Mouse (Mus musculus): ENCODE measurements around the gene Spn. TPM values are rescaled to one million over a fixed set of nuclear protein-coding genes. Genes with fewer than 3 reads are reported as not detected.
A peak's percentile ranks its signal among the peaks of the same experiment; 100 is the strongest.
"Not testable (repeated sequence)": the region's sequence is repeated elsewhere in the genome, so short reads cannot be mapped to it uniquely, and the experiment has no call there.

The Spn gene
- polyA plus RNA-seq, 1 experiment from 2014 or later: 1.3 TPM

DNA sequence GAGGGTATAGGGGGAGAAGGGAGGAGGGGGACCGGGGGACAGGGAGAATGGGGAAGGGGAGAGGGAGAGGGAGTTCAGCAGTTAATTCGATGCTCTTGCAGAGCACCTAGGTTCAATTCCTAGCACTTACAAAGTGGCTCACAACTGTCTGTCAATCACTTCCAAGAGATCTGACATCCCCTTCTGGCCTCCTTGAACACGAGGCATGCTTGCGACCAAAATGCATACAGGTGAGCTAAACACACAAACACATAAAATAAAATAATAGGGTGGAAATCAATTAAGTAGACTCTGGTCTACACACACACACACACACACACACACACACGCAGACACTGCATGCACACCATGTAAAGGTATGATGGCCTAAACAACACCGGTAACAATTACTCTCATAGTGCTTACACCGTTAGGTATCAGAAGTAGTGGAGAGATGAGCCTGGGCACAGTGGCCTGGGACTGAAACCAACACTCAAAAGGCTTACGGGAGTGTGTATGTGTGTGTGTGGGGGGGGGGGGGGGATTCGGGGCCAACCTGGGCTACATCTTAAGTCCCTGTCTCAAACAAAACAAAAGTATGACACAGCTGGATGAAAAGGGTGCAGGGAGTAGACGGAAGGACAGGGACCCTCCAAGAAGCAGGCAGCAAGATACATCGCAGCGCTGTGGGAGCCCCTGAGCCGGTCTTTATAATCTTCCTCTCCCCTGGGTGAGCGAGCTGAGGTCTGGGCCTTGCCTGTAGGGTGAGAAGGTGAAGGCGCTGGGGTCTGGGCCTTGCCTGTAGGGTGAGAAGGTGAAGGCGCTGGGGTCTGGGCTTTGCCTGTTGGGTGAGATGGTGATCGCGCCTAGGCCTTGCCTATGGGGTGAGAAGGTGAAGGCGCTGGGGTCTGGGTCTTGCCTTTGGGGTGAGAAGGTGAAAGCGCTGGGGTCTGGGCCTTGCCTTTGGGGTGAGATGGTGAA is 47.2 kb downstream of the Spn start:
- H3K27ac ChIP-seq (ENCODE audit: low read length): peak overlapping the region; percentile 18; the same call in 1 of the 2 replicates
- WGBS: 81% methylated on average over 20 of the region's 20 CpGs

DNA sequence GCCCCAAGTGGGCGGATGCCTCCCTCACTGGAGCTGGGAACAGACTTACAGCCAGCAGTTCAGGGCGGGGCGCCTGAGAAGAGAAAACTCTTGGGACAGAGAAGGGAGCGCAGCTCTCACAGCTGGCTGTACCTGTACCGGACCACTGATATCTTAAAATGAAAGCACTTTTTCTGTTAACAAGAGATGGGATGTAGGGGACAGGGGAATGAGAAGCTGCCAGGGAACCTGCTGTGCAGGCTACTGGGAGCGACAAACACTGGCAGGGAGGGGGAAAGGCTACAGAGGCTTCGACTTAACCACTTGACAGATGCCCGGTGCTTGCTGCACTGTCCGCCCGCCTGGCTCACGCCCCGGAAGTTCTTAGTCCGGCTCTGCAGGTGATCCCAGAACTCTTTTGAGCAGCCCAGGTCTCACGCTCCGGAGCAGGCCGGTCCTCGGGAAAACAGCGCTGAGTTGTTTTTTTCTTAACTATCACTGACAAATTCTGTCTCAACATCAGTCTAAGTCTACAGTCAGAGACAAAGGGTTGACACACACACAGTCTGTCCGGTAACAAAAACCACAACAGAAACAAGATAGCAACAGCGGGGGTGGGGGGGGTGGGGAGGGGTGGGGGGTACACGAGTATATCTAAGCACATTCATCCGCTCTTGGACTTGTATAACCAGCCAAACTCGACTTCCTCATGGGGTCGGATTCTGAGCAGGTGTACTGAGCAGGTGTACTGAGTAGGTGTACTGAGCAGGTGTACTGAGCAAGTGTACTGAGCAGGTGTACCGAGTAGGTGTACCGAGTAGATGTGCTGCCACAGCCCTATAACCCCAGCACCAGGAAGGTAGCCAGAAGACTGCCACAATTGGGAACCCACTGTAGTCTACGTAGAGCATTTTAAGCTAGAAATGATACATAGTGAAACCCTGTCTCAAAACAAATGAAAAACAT is 48.5 kb downstream of the Spn start:
- ATAC-seq (ENCODE audit: insufficient read depth, low FRiP score): peak; percentile 20; the same call in 1 of the 2 replicates
- H3K9ac ChIP-seq (ENCODE audit: low read length): peak overlapping the region; percentile 54

More for the DNA sequence above, 47.2 kb downstream of the Spn start:
- H3K9me3 ChIP-seq (replicated peaks; ENCODE audit: control insufficient read depth, low read length): no peaks in the 10 kb centered on the region
- H3K4me3 ChIP-seq (replicated peaks; ENCODE audit: low read length): no peak overlapping the region
- H3K27me3 ChIP-seq (ENCODE audit: control insufficient read depth, insufficient read depth, low read length): no peaks in the 10 kb centered on the region
- H3K4me2 ChIP-seq (ENCODE audit: low read depth, low read length): no peak overlapping the region
- peaks cover 4% of the 10 kb centered on the region; the same call in 1 of the 2 replicates for H3K4me1 ChIP-seq (ENCODE audit: control insufficient read depth, insufficient read depth, low read length)
- H3K9ac ChIP-seq (ENCODE audit: low read length): no peak overlapping the region
- no peak for ATAC-seq (ENCODE audit: insufficient read depth, low FRiP score)
- no peaks in the 10 kb centered on the region for H3K36me3 ChIP-seq (ENCODE audit: control insufficient read depth, insufficient read depth, low read length)

DNA sequence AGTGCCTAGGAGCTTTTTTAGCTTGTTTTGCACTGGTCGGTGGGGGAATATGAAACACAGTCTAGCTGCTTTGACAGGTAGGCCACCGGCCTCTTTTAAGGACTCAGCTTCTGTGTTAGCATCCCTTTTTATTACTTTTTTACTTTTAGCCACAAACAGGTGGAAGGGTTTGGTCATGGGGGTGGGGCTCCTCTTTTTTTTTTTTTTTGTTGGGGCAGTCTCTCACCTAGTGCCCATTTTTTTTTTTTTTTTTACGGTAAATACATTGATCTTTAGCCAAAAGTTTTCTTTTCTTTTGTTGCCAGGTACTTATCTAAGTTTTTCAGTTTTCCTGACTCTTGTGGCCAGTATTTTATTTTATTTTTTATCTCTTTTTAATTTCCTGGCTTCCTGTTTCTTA is 49.5 kb downstream of the Spn start:
- Histone ChIP-seq H3K9ac (ENCODE audit: low read length) (no peak overlapping the region), H3K27ac (ENCODE audit: low read length) (no peak overlapping the region), H3K9me3 (replicated peaks; ENCODE audit: control insufficient read depth, low read length) (no peaks in the 10 kb centered on the region), H3K4me2 (ENCODE audit: low read depth, low read length) (no peak overlapping the region), H3K36me3 (ENCODE audit: control insufficient read depth, insufficient read depth, low read length) (no peaks in the 10 kb centered on the region), H3K4me3 (replicated peaks; ENCODE audit: low read length) (no peak overlapping the region), H3K27me3 (ENCODE audit: control insufficient read depth, insufficient read depth, low read length) (no peaks in the 10 kb centered on the region), H3K4me1 (ENCODE audit: control insufficient read depth, insufficient read depth, low read length) (peaks cover 4% of the 10 kb centered on the region; the same call in 1 of the 2 replicates)
- 86% methylated on average over 3 of the region's 3 CpGs for WGBS
- ATAC-seq (ENCODE audit: insufficient read depth, low FRiP score): no peak

More for the DNA sequence above, 48.5 kb downstream of the Spn start:
- H3K4me3 ChIP-seq (replicated peaks; ENCODE audit: low read length): peak overlapping the region; percentile 21
- whole genome bisulfite sequencing: 19% methylated on average over 27 of the region's 27 CpGs
- H3K4me2 ChIP-seq (ENCODE audit: low read depth, low read length): peak overlapping the region; percentile 51
- no peak overlapping the region; the same call in 1 of the 2 replicates for H3K27ac ChIP-seq (ENCODE audit: low read length)
- H3K36me3 ChIP-seq (ENCODE audit: control insufficient read depth, insufficient read depth, low read length): no peaks in the 10 kb centered on the region
- H3K9me3 ChIP-seq (replicated peaks; ENCODE audit: control insufficient read depth, low read length): no peaks in the 10 kb centered on the region
- H3K4me1 ChIP-seq (ENCODE audit: control insufficient read depth, insufficient read depth, low read length): peaks cover 4% of the 10 kb centered on the region; the same call in 1 of the 2 replicates
- H3K27me3 ChIP-seq (ENCODE audit: control insufficient read depth, insufficient read depth, low read length): no peaks in the 10 kb centered on the region

DNA sequence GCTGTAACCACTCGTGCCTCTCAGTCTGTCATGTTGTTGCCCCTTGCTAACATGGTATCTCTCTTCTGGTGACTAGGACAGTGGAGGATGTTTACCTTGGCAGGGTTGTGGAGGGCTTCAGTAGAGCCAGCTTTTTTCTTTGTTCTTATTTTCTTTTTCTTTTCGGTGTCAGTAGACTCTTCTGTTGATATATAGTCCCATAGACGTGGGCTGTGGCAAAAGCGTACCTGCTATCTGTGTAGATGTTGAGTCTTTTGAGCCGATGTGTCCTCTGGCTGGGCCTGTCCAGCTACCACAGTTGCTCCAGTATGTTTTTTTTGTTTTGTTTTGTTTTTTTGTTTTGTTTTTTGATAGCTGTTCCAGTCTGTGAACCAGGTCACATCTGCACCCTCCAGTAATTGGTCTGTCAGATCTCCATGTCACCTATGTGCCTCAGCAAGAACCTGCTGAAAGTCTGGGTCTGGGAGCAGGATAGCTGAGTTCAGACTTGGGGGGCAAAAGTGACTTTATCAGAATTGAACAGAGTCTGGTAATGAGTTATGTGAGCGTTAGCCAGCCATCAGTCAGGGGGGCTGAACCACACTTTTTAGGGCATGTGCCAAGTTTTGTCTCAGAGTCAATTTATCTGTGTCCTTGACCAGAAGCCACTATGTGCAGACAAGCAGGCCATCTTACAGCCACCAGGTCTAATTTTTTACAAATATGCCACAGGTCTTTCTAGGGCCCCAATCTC is 50.2 kb downstream of the Spn start, which contains the start of gene Zg16:
TSS of gene Zg16 (minus strand) at position 51 of the 733 bp plus-strand sequence.
- H3K4me3 ChIP-seq (replicated peaks; ENCODE audit: low read length); H3K9ac ChIP-seq (ENCODE audit: low read length); H3K4me2 ChIP-seq (ENCODE audit: low read depth, low read length); H3K4me1 ChIP-seq (ENCODE audit: control insufficient read depth, insufficient read depth, low read length); H3K27me3 ChIP-seq (ENCODE audit: control insufficient read depth, insufficient read depth, low read length); ATAC-seq (ENCODE audit: insufficient read depth, low FRiP score); H3K27ac ChIP-seq (ENCODE audit: low read length); H3K9me3 ChIP-seq (replicated peaks; ENCODE audit: control insufficient read depth, low read length); H3K36me3 ChIP-seq (ENCODE audit: control insufficient read depth, insufficient read depth, low read length): not testable (repeated sequence)
- 74% methylated on average over 6 of the region's 6 CpGs for WGBS

DNA sequence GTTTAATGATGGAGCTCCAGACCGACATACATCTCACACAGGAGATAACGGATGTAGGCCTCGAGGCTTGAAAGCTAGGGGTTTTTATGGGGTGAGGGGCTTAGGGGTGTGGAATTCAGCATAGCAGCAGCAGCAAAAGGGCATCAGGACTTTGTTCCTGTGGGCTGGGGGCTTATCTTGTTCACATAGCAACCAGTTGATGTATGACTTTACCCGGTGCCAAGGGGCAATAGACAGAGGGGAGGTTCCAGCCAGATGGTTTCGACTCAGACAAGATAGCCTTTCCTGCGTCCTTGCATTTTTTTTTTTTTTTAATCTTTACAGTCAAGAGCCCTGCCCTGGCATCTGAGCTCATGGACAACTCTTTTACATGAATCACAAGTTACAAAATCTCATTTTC is 51.9 kb downstream of the Spn start:
- ATAC-seq (ENCODE audit: insufficient read depth, low FRiP score); H3K4me3 ChIP-seq (replicated peaks; ENCODE audit: low read length); H3K4me1 ChIP-seq (ENCODE audit: control insufficient read depth, insufficient read depth, low read length); H3K4me2 ChIP-seq (ENCODE audit: low read depth, low read length); H3K27ac ChIP-seq (ENCODE audit: low read length); H3K9ac ChIP-seq (ENCODE audit: low read length); H3K36me3 ChIP-seq (ENCODE audit: control insufficient read depth, insufficient read depth, low read length); H3K27me3 ChIP-seq (ENCODE audit: control insufficient read depth, insufficient read depth, low read length); H3K9me3 ChIP-seq (replicated peaks; ENCODE audit: control insufficient read depth, low read length): not testable (repeated sequence)
- 33% methylated on average over 6 of the region's 6 CpGs for WGBS

DNA sequence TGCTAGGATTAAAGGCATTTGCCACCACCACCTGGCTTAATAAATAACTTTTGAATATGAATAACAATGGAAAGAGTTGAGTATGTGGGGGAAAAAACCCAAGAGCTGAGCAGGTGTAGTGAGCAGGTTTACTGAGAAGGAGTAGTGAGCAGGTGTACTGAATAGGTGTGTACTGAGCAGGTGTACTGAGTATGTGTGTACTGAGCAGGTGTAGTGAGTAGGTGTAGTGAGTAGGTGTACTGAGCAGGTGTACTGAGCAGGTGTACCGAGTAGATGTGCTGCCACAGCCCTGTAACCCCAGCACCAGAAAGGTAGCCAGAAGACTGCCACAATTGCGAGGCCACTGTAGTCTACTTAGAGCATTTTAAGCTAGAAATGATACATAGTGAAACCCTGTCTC is 52.8 kb downstream of the Spn start:
- Histone ChIP-seq H3K4me2 (ENCODE audit: low read depth, low read length) (no peak overlapping the region), H3K36me3 (ENCODE audit: control insufficient read depth, insufficient read depth, low read length) (no peaks in the 10 kb centered on the region), H3K9me3 (replicated peaks; ENCODE audit: control insufficient read depth, low read length) (no peaks in the 10 kb centered on the region), H3K4me1 (ENCODE audit: control insufficient read depth, insufficient read depth, low read length) (peaks cover 4% of the 10 kb centered on the region; the same call in 1 of the 2 replicates), H3K9ac (ENCODE audit: low read length) (no peak overlapping the region), H3K27me3 (ENCODE audit: control insufficient read depth, insufficient read depth, low read length) (no peaks in the 10 kb centered on the region), H3K27ac (ENCODE audit: low read length) (no peak overlapping the region), H3K4me3 (replicated peaks; ENCODE audit: low read length) (no peak overlapping the region)
- 74% methylated on average over 2 of the region's 2 CpGs for WGBS
- no peak for ATAC-seq (ENCODE audit: insufficient read depth, low FRiP score)

DNA sequence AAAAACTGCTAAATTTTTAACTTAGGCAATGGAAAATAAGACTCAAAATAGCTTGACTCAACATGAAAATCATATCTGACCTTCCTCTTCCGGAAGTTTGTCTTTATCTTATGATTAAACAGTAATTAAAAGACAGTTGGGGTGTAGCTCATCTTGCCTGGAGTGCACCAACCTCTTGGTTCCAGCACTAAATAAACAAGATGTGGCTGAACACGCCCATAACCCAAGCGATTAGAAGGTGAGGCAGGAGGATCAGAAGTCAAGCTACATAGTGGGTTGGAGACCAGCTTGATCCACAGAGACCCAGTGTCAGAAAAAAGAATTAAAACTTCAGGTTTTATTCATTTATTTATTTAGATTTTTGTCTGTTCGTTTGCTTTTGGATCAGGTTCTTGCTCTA is 53.9 kb downstream of the Spn start:
- no peak overlapping the region for H3K4me2 ChIP-seq (ENCODE audit: low read depth, low read length)
- H3K4me3 ChIP-seq (replicated peaks; ENCODE audit: low read length): no peak overlapping the region
- no peak overlapping the region for H3K9ac ChIP-seq (ENCODE audit: low read length)
- H3K9me3 ChIP-seq (replicated peaks; ENCODE audit: control insufficient read depth, low read length): no peaks in the 10 kb centered on the region
- no peak overlapping the region for H3K27ac ChIP-seq (ENCODE audit: low read length)
- 64% methylated on average over 4 of the region's 4 CpGs for WGBS
- ATAC-seq (ENCODE audit: insufficient read depth, low FRiP score): no peak
- H3K27me3 ChIP-seq (ENCODE audit: control insufficient read depth, insufficient read depth, low read length): no peaks in the 10 kb centered on the region
- H3K4me1 ChIP-seq (ENCODE audit: control insufficient read depth, insufficient read depth, low read length): no peaks in the 10 kb centered on the region
- no peaks in the 10 kb centered on the region for H3K36me3 ChIP-seq (ENCODE audit: control insufficient read depth, insufficient read depth, low read length)

DNA sequence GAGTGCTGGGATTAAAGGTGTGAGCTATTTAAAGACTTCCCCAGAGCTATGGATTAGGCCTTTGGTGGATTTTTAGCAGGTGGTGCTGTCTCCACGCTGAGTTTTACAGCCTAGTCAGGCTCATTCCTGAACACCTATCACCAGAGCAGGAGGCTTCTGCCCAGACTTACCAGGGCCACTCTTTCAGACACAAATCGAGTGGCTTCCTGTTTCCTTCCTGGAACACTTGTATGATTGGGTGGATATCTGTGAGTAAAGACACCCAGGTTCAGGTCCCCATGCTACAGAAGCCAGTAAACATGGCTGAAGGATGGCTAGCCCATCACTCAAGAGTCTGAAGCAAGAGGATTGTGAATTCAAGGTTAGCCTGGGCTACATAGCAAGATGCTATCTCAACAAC is 54.6 kb downstream of the Spn start:
- H3K36me3 ChIP-seq (ENCODE audit: control insufficient read depth, insufficient read depth, low read length): no peaks in the 10 kb centered on the region
- ATAC-seq (ENCODE audit: insufficient read depth, low FRiP score): no peak
- no peaks in the 10 kb centered on the region for H3K27me3 ChIP-seq (ENCODE audit: control insufficient read depth, insufficient read depth, low read length)
- 51% methylated on average over 2 of the region's 2 CpGs for WGBS
- H3K4me3 ChIP-seq (replicated peaks; ENCODE audit: low read length): no peak overlapping the region
- H3K9me3 ChIP-seq (replicated peaks; ENCODE audit: control insufficient read depth, low read length): no peaks in the 10 kb centered on the region
- H3K4me1 ChIP-seq (ENCODE audit: control insufficient read depth, insufficient read depth, low read length): no peaks in the 10 kb centered on the region
- H3K27ac ChIP-seq (ENCODE audit: low read length): no peak overlapping the region
- no peak overlapping the region for H3K9ac ChIP-seq (ENCODE audit: low read length)
- H3K4me2 ChIP-seq (ENCODE audit: low read depth, low read length): no peak overlapping the region

Measured in stomach, embryonic 16.5 days (tissue).